Mouse (Mus musculus): ENCODE results near the gene Gm14288.
"Not testable (repeated sequence)": the region's sequence is repeated elsewhere in the genome, so short reads cannot be mapped to it uniquely, and the experiment has no call there.

The Gm14288 gene

DNA sequence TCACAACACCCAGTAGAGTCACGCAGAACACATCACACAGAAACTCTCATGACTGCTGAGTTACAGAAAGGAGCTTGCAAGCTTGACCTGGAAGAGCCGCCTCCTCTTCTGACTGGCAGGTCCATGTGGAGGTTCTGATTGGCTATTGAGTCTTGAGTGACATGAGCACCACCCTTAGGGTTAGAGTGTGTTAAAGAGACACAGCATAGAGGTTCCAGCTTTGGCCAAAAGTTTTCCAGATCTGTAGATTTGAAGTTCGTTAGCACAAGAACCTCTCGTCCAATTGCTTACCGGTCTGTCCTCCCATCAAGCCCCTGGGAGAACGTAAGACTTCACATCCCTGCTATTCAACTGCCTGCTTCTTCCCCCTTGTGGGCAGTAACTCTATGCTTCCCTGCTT lies at the start of gene Gm14288:
TSS of gene Gm14288 (minus strand) at position 101 of the 400 bp plus-strand sequence.
- DNase-seq (ENCODE audit: low read depth in 2 of 2, low spot score in 2 of 2) = not testable (repeated sequence)

DNA sequence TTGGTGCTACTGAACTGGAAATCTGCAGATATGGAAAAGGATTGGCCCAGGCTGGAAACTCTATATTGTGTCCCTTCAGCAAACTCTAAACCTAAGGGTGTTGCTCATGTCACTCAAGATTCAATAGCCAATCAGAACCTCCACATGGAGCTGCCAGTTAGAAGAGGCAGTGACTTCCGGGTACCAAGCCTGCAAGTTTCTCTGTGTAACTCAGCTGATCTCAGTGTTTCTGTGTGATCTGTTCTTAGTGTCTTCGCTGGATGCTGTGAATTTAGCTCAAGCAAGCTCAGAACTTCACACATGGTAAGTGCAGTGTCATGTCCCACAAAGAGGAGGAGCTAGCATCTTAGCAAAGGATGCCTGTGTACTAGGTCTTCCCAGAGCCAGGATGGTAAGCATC lies 59.7 kb downstream of the Gm14288 start, which contains the start of gene Gm2007:
TSS of gene Gm2007 (plus strand) at position 301 of the 400 bp plus-strand sequence.
- not testable (repeated sequence) for DNase-seq (ENCODE audit: low read depth in 2 of 2, low spot score in 2 of 2)

Measured in CD8-positive naive resting alpha-beta T cell, adult 2 months (primary cell).